Mouse (Mus musculus) neural tube, embryonic 14.5 days (tissue): ENCODE measurements at regions not wholly inside any gene's neighbourhood (a gene's known extent, or its start where the extent isn't known, plus 50 kb on each side); places are given as distances from the start of the nearest gene placed in this dataset.

Experiments used
- ATAC-seq: fragments of 200-750 bp; cut with Nextera tagmentation; 2 replicates; pipeline ENCODE4 v1.8.0; 2017; ENCODE audit warnings: low read depth, mild to moderate bottlenecking, moderate TSS enrichment, moderate library complexity
- H3K27ac ChIP-seq: fragments of 300-500 bp; sonication (generic); 2 replicates; pipeline ENCODE4 v1.5.1; 2014; ENCODE audit warnings: low read depth, mild to moderate bottlenecking, control low read depth, low read length, moderate library complexity, mixed read lengths
- H3K27me3 ChIP-seq: fragments of 300-500 bp; sonication (generic); 2 replicates; pipeline ENCODE4 v1.6.1; 2014; ENCODE audit warnings: low read length; ENCODE audit not compliant: control insufficient read depth, insufficient read depth
- H3K36me3 ChIP-seq: fragments of 300-500 bp; sonication (generic); 2 replicates; pipeline ENCODE4 v1.6.1; 2014; ENCODE audit warnings: low read length, mixed read lengths; ENCODE audit not compliant: control insufficient read depth, insufficient read depth
- H3K4me1 ChIP-seq: fragments of 300-500 bp; sonication (generic); 2 replicates; pipeline ENCODE4 v1.6.1; 2014; ENCODE audit warnings: low read length; ENCODE audit not compliant: control insufficient read depth, insufficient read depth
- H3K4me2 ChIP-seq: fragments of 300-500 bp; sonication (generic); 2 replicates; pipeline ENCODE4 v1.6.1; 2014; ENCODE audit warnings: mild to moderate bottlenecking, low read depth, low read length, control low read depth
- H3K4me3 ChIP-seq: fragments of 300-500 bp; sonication (generic); 2 replicates; pipeline ENCODE4 v1.5.1; 2014; ENCODE audit warnings: low read depth, low read length, control low read depth, mixed read lengths
- H3K9ac ChIP-seq: fragments of 300-500 bp; sonication (generic); replicated peaks from 2 replicates; pipeline ENCODE4 v1.6.1; 2014; ENCODE audit warnings: low read depth, mild to moderate bottlenecking, control low read depth, low read length, mixed read lengths
- H3K9me3 ChIP-seq: fragments of 300-500 bp; sonication (generic); 2 replicates; pipeline ENCODE4 v1.6.1; 2016; ENCODE audit warnings: low read length; ENCODE audit not compliant: control insufficient read depth
- WGBS: fragments of 180-500 bp; shearing (Covaris S2); extraction: QIAGEN DNeasy Blood & Tissue Kit; methylation state at CpG from one replicate; pipeline ENCODE4 v1.1.7; 2014; 5-methylcytosine and 5-hydroxymethylcytosine counted together

DNA sequence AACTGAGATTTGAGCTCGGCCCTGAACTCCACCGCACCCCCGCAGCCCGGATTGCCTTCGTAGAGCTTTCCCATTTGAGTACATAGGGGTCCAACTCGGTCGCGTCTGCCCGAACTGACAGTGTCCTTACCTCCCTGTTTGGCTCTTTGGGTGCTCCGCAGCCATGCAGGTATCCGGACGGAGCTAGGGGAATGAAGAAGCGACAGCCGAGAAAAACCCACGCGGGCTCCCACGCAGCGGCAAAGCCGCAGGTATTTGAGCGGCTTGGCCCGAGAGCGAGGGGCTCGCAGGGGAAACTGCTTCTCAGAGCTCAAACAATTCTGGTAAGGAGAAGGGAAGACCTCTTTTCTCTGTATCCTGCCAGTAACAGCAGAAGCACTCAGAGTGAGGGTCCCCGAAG lies 82.5 kb downstream of the Kcnrg start:
- no peak overlapping the region for H3K9ac ChIP-seq
- peaks cover 29% of the 10 kb centered on the region for H3K27me3 ChIP-seq
- peak overlapping the region; percentile 10; the same call in 1 of the 2 replicates for H3K4me3 ChIP-seq
- whole genome bisulfite sequencing, result 9% methylated on average over 24 of the region's 24 CpGs
- H3K27ac ChIP-seq, result no peak overlapping the region
- no peaks in the 10 kb centered on the region for H3K36me3 ChIP-seq
- ATAC-seq, result no peak
- H3K4me1 ChIP-seq, result 0 out of 2 replicates have a peak, but pooled peaks cover 3% of the 10 kb centered on the region
- H3K4me2 ChIP-seq, result peak overlapping the region; percentile 37
- H3K9me3 ChIP-seq, result no peaks in the 10 kb centered on the region

DNA sequence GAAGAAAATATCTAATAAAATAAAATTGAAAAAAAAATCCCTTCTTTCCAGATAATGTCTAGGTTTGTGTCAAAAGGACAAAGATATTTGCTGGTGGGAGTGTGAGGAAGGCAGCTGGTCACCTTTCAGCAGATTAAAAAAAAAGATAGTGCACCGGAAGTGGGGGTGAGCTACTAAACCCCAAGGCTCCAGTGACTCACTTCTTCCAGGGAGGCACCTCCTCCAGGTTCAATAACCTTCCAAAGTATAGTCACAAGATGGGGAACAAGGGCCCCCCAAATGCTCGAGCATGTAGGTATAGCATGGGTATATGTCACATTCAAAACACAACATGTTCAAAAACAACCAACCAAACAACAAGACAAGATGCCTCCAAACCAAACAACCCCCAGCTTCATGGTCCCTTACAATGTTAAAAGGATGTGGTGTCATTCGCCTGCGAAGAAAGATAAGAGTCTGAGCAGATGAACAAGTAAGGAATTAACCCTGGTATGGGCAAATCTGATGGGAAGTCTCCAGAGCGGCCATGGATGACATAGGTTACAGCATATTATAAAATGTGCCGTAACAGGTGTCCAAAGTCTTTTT lies 84.6 kb downstream of the Kcnrg start:
- no peaks in the 10 kb centered on the region for H3K9me3 ChIP-seq
- no peaks in the 10 kb centered on the region for H3K36me3 ChIP-seq
- H3K4me2 ChIP-seq, result no peak overlapping the region
- WGBS, result 90% methylated on average over 6 of the region's 6 CpGs
- no peak overlapping the region for H3K4me3 ChIP-seq
- H3K4me1 ChIP-seq, result peaks cover 5% of the 10 kb centered on the region; the same call in 1 of the 2 replicates
- ATAC-seq, result no peak
- no peak overlapping the region for H3K9ac ChIP-seq
- H3K27ac ChIP-seq, result no peak overlapping the region
- peaks cover 26% of the 10 kb centered on the region for H3K27me3 ChIP-seq

DNA sequence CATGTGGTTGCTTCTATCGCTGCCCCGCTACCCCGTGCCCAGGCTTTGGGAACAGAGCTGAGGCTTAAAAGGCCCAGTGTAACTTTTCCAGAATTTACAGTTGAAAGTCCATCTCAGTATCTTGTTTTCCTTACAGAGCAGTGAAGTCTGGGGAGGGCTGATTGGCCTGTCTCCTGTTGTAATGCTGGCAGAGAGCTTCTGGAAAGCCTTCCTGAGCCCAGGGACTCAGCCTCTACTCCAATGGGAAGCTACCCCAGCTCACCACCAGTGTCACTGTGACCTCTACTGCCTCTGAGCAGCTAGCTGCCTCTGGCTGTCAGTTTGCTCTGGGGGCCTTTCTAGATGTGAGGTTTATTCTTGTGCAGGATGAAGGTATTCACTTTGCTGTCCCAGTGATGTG lies 87.5 kb downstream of the Kcnrg start:
- Histone ChIP-seq H3K4me1 (peaks cover 3% of the 10 kb centered on the region; the same call in 1 of the 2 replicates), H3K27me3 (peaks cover 19% of the 10 kb centered on the region), H3K36me3 (no peaks in the 10 kb centered on the region), H3K27ac (no peak overlapping the region), H3K9ac (no peak overlapping the region), H3K4me2 (no peak overlapping the region), H3K4me3 (no peak overlapping the region), H3K9me3 (no peaks in the 10 kb centered on the region)
- no peak for ATAC-seq
- WGBS, result 92% methylated on average over 3 of the region's 3 CpGs

DNA sequence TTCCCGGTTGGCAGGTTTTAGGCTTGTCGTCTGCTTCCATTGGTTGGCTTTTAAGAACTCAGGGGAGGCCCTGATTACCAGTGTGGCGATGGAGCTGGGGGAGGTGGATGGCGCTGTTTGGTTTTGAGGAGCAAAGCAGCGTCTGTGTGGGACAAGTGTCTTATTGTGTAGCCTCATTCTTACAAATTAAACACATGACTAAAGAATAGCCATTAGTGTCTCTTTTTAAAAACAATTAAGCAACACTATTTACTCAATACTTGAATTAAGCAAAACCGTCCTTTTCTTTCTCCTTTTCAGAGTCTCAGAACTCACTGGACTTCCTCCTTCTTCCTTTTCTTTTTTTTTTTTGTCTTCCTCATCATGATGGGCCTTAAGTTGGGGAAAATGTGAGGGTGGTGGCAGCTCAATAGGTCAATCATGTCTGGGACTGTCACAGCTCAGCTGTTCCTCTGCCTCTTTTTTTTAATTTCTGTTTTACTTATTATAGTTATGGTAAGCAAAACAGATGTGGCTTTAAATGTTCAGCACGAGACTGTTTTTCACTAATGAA lies 89.1 kb downstream of the Kcnrg start:
- H3K36me3 ChIP-seq, result no peaks in the 10 kb centered on the region
- no peak overlapping the region for H3K27ac ChIP-seq
- no peak overlapping the region for H3K9ac ChIP-seq
- H3K4me3 ChIP-seq, result no peak overlapping the region
- peaks cover 3% of the 10 kb centered on the region; the same call in 1 of the 2 replicates for H3K27me3 ChIP-seq
- peaks cover 3% of the 10 kb centered on the region; the same call in 1 of the 2 replicates for H3K4me1 ChIP-seq
- no peaks in the 10 kb centered on the region for H3K9me3 ChIP-seq
- WGBS, result 30% methylated on average over 7 of the region's 7 CpGs
- no peak for ATAC-seq
- H3K4me2 ChIP-seq, result no peak overlapping the region

DNA sequence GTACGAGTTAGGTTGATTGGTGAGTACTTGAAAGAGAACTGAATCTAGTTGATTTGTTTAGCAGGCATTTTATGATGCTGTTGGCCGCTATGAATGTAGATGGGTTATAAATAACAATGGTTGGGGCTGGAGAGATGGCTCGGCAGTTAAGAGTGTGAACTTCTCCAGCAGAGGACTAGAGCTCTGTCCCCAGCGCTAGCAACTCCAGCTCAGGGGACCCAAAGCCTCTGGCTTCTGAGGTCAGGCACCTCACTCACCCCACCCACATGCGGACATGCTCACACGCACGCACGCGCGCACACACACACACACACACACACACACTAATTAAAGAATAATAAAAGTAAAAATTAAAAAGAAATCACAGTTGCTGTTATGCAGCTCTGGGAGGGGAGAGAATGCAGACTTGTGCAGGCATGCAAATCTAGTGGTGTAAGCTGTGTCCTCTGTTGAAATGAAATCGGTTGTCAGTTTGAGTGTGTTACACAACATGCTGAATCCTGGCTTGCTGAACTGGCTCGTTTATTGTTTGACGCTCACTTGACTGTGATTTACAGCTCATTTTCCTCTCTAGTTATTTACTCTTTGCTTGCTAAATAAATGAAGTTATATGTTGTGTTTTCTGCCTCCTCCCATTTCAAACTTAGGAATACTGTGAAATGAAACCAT lies 89.8 kb downstream of the Kcnrg start:
- WGBS, result 50% methylated on average over 13 of the region's 13 CpGs
- no peak overlapping the region for H3K4me3 ChIP-seq

DNA sequence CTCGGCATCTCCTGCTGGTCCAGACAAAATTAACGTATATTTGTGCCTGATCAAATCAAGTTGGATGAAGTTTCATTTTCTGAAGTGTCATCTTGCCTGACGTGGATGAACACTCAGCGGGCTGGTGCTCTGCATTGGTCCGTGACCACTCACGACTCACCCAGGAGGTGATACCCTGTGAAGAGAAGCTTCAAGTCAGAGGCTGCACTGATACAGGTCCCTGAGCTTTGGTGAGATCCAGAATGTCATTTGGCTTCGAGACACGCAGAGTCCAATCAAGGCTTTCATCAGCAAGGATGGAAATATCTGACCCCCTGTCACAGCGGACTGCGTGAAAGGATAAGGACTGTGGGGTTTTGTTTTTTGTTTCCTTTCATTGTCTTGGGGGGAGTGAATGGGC lies 90.4 kb downstream of the Kcnrg start:
- H3K4me2 ChIP-seq, result no peak overlapping the region
- no peak overlapping the region for H3K4me3 ChIP-seq
- ATAC-seq, result no peak
- 82% methylated on average over 10 of the region's 10 CpGs for WGBS
- no peaks in the 10 kb centered on the region for H3K9me3 ChIP-seq
- no peaks in the 10 kb centered on the region; the same call in 1 of the 2 replicates for H3K27me3 ChIP-seq
- peaks cover 3% of the 10 kb centered on the region; the same call in 1 of the 2 replicates for H3K4me1 ChIP-seq
- no peak overlapping the region for H3K9ac ChIP-seq
- H3K36me3 ChIP-seq, result no peaks in the 10 kb centered on the region
- no peak overlapping the region for H3K27ac ChIP-seq

More for the DNA sequence above, 89.8 kb downstream of the Kcnrg start:
- Histone ChIP-seq H3K27me3 (peaks cover 3% of the 10 kb centered on the region; the same call in 1 of the 2 replicates), H3K4me1 (peaks cover 3% of the 10 kb centered on the region; the same call in 1 of the 2 replicates), H3K9me3 (no peaks in the 10 kb centered on the region), H3K36me3 (no peaks in the 10 kb centered on the region), H3K27ac (no peak overlapping the region), H3K4me2 (no peak overlapping the region), H3K9ac (no peak overlapping the region)
- no peak for ATAC-seq

DNA sequence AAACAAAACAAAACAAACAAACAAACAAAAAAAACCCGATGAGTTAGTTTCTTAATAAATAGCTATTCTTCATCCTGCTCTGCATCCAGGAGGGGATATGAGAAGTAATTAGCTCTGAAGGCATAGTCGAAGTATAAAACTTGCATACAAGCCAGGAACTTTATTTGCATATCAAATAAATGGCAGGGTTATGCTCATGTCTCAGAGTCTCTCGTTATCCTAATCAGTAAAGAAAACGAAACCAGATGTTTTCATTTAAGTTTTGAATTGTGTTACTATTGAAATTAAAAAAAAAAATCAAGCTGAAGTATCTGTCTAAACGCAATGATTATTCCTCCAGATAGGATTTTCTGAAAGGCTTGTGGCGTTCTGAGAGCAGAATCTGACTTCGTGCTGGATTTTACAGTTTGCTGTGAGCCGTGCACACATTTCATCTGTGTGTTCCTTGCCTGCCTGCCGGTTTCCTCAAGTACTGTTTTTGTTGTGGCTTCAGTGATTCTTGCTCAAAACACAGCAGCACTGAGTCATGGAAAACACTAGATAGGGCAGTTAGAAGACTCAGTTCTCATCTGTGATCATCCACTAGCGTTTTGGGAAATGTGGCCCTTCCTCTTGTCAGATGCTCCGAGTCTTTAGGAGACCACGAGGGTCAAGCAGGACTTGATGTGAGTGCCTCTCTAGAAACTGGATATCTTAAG lies 91.2 kb downstream of the Kcnrg start:
- Histone ChIP-seq H3K27me3 (no peaks in the 10 kb centered on the region; the same call in 1 of the 2 replicates), H3K4me2 (no peak overlapping the region), H3K4me3 (no peak overlapping the region), H3K9ac (no peak overlapping the region), H3K36me3 (no peaks in the 10 kb centered on the region), H3K27ac (no peak overlapping the region), H3K9me3 (no peaks in the 10 kb centered on the region), H3K4me1 (peaks cover 3% of the 10 kb centered on the region; the same call in 1 of the 2 replicates)
- WGBS, result 72% methylated on average over 12 of the region's 12 CpGs
- ATAC-seq, result no peak

DNA sequence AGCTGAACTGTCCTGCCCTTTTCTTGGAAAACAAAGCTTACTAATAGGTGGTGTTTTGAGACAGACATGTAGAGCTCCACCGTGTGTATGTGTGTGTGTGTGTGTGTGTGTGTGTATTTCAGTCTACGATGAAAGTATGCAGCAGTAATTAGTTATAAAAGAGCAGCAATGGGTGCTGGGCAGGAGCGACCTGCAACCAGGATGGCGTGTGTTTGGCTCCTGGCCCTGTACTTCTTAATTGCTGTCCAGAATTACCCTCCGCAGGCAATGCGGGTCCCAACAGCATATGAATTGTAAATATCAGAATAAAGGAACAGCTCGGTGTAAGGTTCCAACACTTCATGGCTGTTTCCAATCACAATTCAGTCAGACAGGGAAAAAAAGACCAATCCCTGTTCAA lies 92.4 kb downstream of the Kcnrg start:
- H3K4me3 ChIP-seq, result no peak overlapping the region
- ATAC-seq, result no peak
- WGBS, result 63% methylated on average over 7 of the region's 7 CpGs
- H3K9me3 ChIP-seq, result no peaks in the 10 kb centered on the region
- no peak overlapping the region for H3K9ac ChIP-seq
- H3K27me3 ChIP-seq, result no peaks in the 10 kb centered on the region; the same call in 1 of the 2 replicates
- H3K36me3 ChIP-seq, result no peaks in the 10 kb centered on the region
- peaks cover 3% of the 10 kb centered on the region; the same call in 1 of the 2 replicates for H3K4me1 ChIP-seq
- H3K4me2 ChIP-seq, result no peak overlapping the region
- no peak overlapping the region for H3K27ac ChIP-seq
